Comparison of ENCODE assay signal across 8 mouse cellular contexts in genomic region chr8:78124248-78124647, GRCm38 (mm10).
DNase-seq lines count a peak whose midpoint lies in the region; ATAC-seq and TF ChIP-seq lines count a peak whose summit lies in the region.
"Had no signal": no experiment of that assay in that cellular context is flagged by ENCODE, and none has a peak within 500 bp of the region (broad histone marks: within the 10 kb centered on the region; RNA-seq: fewer than 3 reads in every experiment).

No protein-coding gene starts in this region.

- TF ChIP-seq CTCF in intestine, postnatal 0 days (IDR thresholded peaks at IDR 0.05; ENCODE audit: low read depth), result peak; percentile 77

- ATAC-seq in intestine, postnatal 0 days, result no peak
- no peak for ATAC-seq in intestine, embryonic 15.5 days

- H3K4me3 ChIP-seq in intestine, postnatal 0 days (ENCODE audit: low read depth, low read length), result no peak overlapping the region
- no peak overlapping the region for H3K4me3 ChIP-seq in intestine, embryonic 15.5 days (replicated peaks)
- H3K4me3 ChIP-seq: erythroblast, embryonic 14.5 days had no signal

- WGBS in intestine, postnatal 0 days, result 58% methylated on average over 5 of the region's 5 CpGs
- 59% methylated on average over 5 of the region's 5 CpGs for WGBS in intestine, embryonic 15.5 days

- no peaks in the 10 kb centered on the region for H3K9me3 ChIP-seq in intestine, postnatal 0 days (ENCODE audit: control insufficient read depth)
- H3K9me3 ChIP-seq in intestine, embryonic 15.5 days, result no peaks in the 10 kb centered on the region

- DNase-seq in ES-CJ7 (ENCODE audit: low read depth, low spot score), result peak; percentile 92
- peak; percentile 18 for DNase-seq in adrenal gland, adult 2 months
- DNase-seq in kidney, postnatal 14 days, result peak; percentile 9
- peak; percentile 50 for DNase-seq in testis, postnatal 10 days (ENCODE audit: low spot score)
- no peak for DNase-seq in left cerebral cortex, adult 11 months (ENCODE audit: low spot score)

- H3K9ac ChIP-seq in intestine, postnatal 0 days (ENCODE audit: low read depth, low read length), result no peak overlapping the region
- no peak overlapping the region for H3K9ac ChIP-seq in intestine, embryonic 15.5 days

- H3K4me1 ChIP-seq in intestine, postnatal 0 days (replicated peaks; ENCODE audit: control insufficient read depth, insufficient read depth, low read length), result no peaks in the 10 kb centered on the region
- no peaks in the 10 kb centered on the region for H3K4me1 ChIP-seq in intestine, embryonic 15.5 days (replicated peaks)

- no peak overlapping the region for H3K27ac ChIP-seq in intestine, postnatal 0 days (ENCODE audit: low read depth, low read length)
- no peak overlapping the region for H3K27ac ChIP-seq in intestine, embryonic 15.5 days

- H3K36me3 ChIP-seq in intestine, postnatal 0 days (ENCODE audit: control insufficient read depth, insufficient read depth), result no peaks in the 10 kb centered on the region
- no peaks in the 10 kb centered on the region for H3K36me3 ChIP-seq in intestine, embryonic 15.5 days

- H3K27me3 ChIP-seq in intestine, postnatal 0 days (replicated peaks; ENCODE audit: control insufficient read depth, insufficient read depth, low read length), result no peaks in the 10 kb centered on the region
- no peaks in the 10 kb centered on the region for H3K27me3 ChIP-seq in intestine, embryonic 15.5 days (replicated peaks)

- no peak overlapping the region for H3K4me2 ChIP-seq in intestine, postnatal 0 days (replicated peaks; ENCODE audit: low read depth)
- H3K4me2 ChIP-seq in intestine, embryonic 15.5 days (replicated peaks), result no peak overlapping the region
